Mouse (Mus musculus): ENCODE results near the gene Rsph1.

GRCm38 (mm10) chr17:31235915-31236314 lies 41.3 kb downstream of the Rsph1 start:
- no peak for TF ChIP-seq EP300 (IDR thresholded peaks at IDR 0.05; ENCODE audit: low read depth)
- peak; percentile 33 for TF ChIP-seq CTCF (IDR thresholded peaks at IDR 0.05; ENCODE audit: low read depth)
